ENCODE assay signal across 7 mouse cellular contexts in genomic region chr10:128435186-128435823, GRCm38 (mm10). TPM values are rescaled to one million over a fixed set of nuclear protein-coding genes. Genes with fewer than 3 reads are reported as not detected.
DNase-seq lines count a peak whose midpoint lies in the region; ATAC-seq and TF ChIP-seq lines count a peak whose summit lies in the region.

No protein-coding gene starts in this region.

- no peak overlapping the region for H3K4me3 ChIP-seq in thymus, adult 2 months (ENCODE audit: control insufficient read depth, insufficient read depth, low read length)
- H3K4me3 ChIP-seq in forebrain, embryonic 11.5 days (ENCODE audit: low read depth, low read length) = no peak overlapping the region

- no peak for TF ChIP-seq POLR2A in thymus, adult 2 months (IDR thresholded peaks at IDR 0.05; ENCODE audit: control insufficient read depth, extremely low read depth, insufficient read depth, low read length, poor library complexity)

- no peaks in the 10 kb centered on the region for H3K9me3 ChIP-seq in forebrain, embryonic 11.5 days (ENCODE audit: control insufficient read depth, low read length)

- peak; percentile 19 for DNase-seq in thymus, adult 2 months
- DNase-seq in thymus, postnatal 0 days (ENCODE audit: low spot score) = no peak
- DNase-seq in cerebellum, adult 9-10 months = peak; percentile 82
- peak; percentile 14 for DNase-seq in heart, postnatal 25 days (ENCODE audit: low spot score)
- peak; percentile 60 for DNase-seq in lung, postnatal 14 days
- peak; percentile 37 for DNase-seq in thymus, postnatal 4 days
- DNase-seq in forebrain, embryonic 11.5 days (ENCODE audit: low spot score) = no peak

- 86% methylated on average over 17 of the region's 17 CpGs for WGBS in thymus, adult 2 months
- WGBS in forebrain, embryonic 11.5 days = 82% methylated on average over 17 of the region's 17 CpGs

- peaks cover 11% of the 10 kb centered on the region for H3K36me3 ChIP-seq in thymus, adult 2 months (ENCODE audit: control insufficient read depth, insufficient read depth, low read length)
- H3K36me3 ChIP-seq in forebrain, embryonic 11.5 days (ENCODE audit: control insufficient read depth, insufficient read depth, low read length) = peaks cover 12% of the 10 kb centered on the region

- intact Hi-C loops in heart, postnatal 25 days (cut with DNase I) = no loop called here

- H3K27me3 ChIP-seq in thymus, adult 2 months (ENCODE audit: control insufficient read depth, insufficient read depth, low read length) = no peaks in the 10 kb centered on the region
- H3K27me3 ChIP-seq in forebrain, embryonic 11.5 days (ENCODE audit: control insufficient read depth, insufficient read depth, low read length) = no peaks in the 10 kb centered on the region

- no peak overlapping the region for H3K9ac ChIP-seq in forebrain, embryonic 11.5 days (ENCODE audit: low read length)

- H3K27ac ChIP-seq in thymus, adult 2 months (ENCODE audit: control insufficient read depth, insufficient read depth, low read length) = peak overlapping the region; percentile 96
- H3K27ac ChIP-seq in forebrain, embryonic 11.5 days (ENCODE audit: low read depth, low read length) = no peak overlapping the region

- peaks cover 35% of the 10 kb centered on the region for H3K4me1 ChIP-seq in thymus, adult 2 months (replicated peaks; ENCODE audit: control insufficient read depth, insufficient read depth, low read length)
- H3K4me1 ChIP-seq in forebrain, embryonic 11.5 days (replicated peaks; ENCODE audit: control insufficient read depth, insufficient read depth, low read length) = no peaks in the 10 kb centered on the region

- H3K4me2 ChIP-seq in forebrain, embryonic 11.5 days (ENCODE audit: low read depth, low read length, severe bottlenecking) = no peak overlapping the region

- ATAC-seq in forebrain, embryonic 11.5 days (replicated peaks; ENCODE audit: low FRiP score) = no peak

- no peak for TF ChIP-seq CTCF in thymus, adult 2 months (IDR thresholded peaks at IDR 0.05; ENCODE audit: borderline replicate concordance, control insufficient read depth, extremely low read depth, insufficient read depth, low read length, poor library complexity)

RNA-seq across cellular contexts. Expression of gene Smarcc2, which starts 23.7 kb away (rescaled TPM):
- polyA plus RNA-seq in thymus, adult 2 months (2012; rRNA removed) = 176 and 211 TPM in 2 replicates
- 37.2 and 41.7 TPM in 2 replicates for polyA plus RNA-seq in thymus, postnatal 0 days (2015; fragmentation: Nextera tagmentation; extraction: Ambion mirVana)
- total RNA-seq in heart, postnatal 25 days (2021) = 10 to 100 TPM; 75.8 to 78.4 TPM
- 139 and 144 TPM in 2 replicates for polyA plus RNA-seq in forebrain, embryonic 11.5 days (2014; fragmentation: Nextera tagmentation; extraction: Ambion mirVana)

RNA-seq across cellular contexts. Expression of gene Rnf41, which starts 23.8 kb away (rescaled TPM):
- 37.8 and 40.4 TPM in 2 replicates for polyA plus RNA-seq in thymus, adult 2 months (2012; rRNA removed)
- polyA plus RNA-seq in thymus, postnatal 0 days (2015; fragmentation: Nextera tagmentation; extraction: Ambion mirVana) = 30.0 and 31.7 TPM in 2 replicates
- 10 to 100 TPM; 16.0 to 16.5 TPM for total RNA-seq in heart, postnatal 25 days (2021)
- 41.5 and 47.9 TPM in 2 replicates for polyA plus RNA-seq in forebrain, embryonic 11.5 days (2014; fragmentation: Nextera tagmentation; extraction: Ambion mirVana)

RNA-seq across cellular contexts. Expression of gene Nabp2, which starts 24.0 kb away (rescaled TPM):
- polyA plus RNA-seq in thymus, adult 2 months (2012; rRNA removed) = 18.0 and 20.8 TPM in 2 replicates
- polyA plus RNA-seq in thymus, postnatal 0 days (2015; fragmentation: Nextera tagmentation; extraction: Ambion mirVana) = 59.0 and 68.0 TPM in 2 replicates
- 10 to 100 TPM; 44.4 to 46.8 TPM for total RNA-seq in heart, postnatal 25 days (2021)
- 151 TPM in 2 replicates for polyA plus RNA-seq in forebrain, embryonic 11.5 days (2014; fragmentation: Nextera tagmentation; extraction: Ambion mirVana)

RNA-seq across cellular contexts. Expression of gene Slc39a5, which starts 34.3 kb away (rescaled TPM):
- 0.53 and 0.65 TPM in 2 replicates for polyA plus RNA-seq in thymus, adult 2 months (2012; rRNA removed)
- 0.38 and 0.44 TPM in 2 replicates for polyA plus RNA-seq in thymus, postnatal 0 days (2015; fragmentation: Nextera tagmentation; extraction: Ambion mirVana)
- not detected for total RNA-seq in heart, postnatal 25 days (2021)
- 0.24 TPM in 1 of 2 replicates, not detected in the other for polyA plus RNA-seq in forebrain, embryonic 11.5 days (2014; fragmentation: Nextera tagmentation; extraction: Ambion mirVana)

RNA-seq across cellular contexts. Expression of gene Ankrd52, which starts 58.4 kb away (rescaled TPM):
- 71.0 and 87.0 TPM in 2 replicates for polyA plus RNA-seq in thymus, adult 2 months (2012; rRNA removed)
- polyA plus RNA-seq in thymus, postnatal 0 days (2015; fragmentation: Nextera tagmentation; extraction: Ambion mirVana) = 7.4 and 9.9 TPM in 2 replicates
- 10 to 100 TPM; 43.7 to 51.0 TPM for total RNA-seq in heart, postnatal 25 days (2021)
- 13.3 and 15.4 TPM in 2 replicates for polyA plus RNA-seq in forebrain, embryonic 11.5 days (2014; fragmentation: Nextera tagmentation; extraction: Ambion mirVana)

Comparison
In these comparisons a context has a peak if more than half of its experiments do, and no peak if none do; other contexts are left out.
1. DNase-seq: peak in thymus, adult 2 months (single experiment), cerebellum, adult 9-10 months (single experiment), heart, postnatal 25 days (single experiment), lung, postnatal 14 days (single experiment) and thymus, postnatal 4 days (single experiment); none in thymus, postnatal 0 days (single experiment) and forebrain, embryonic 11.5 days (single experiment).